Mouse (Mus musculus): ENCODE results near the gene Cadps.

- TF ChIP-seq EP300 (IDR thresholded peaks at IDR 0.05; ENCODE audit: insufficient read depth, low read depth, low read length) (no peak), CTCF (IDR thresholded peaks at IDR 0.05) (no peak)
Measured at GRCm38 (mm10) chr14:12657351-12657750, 165.5 kb downstream of the Cadps start.

Data from heart, adult 2 months (tissue).